Mouse (Mus musculus) intestine, postnatal 0 days (tissue): Measurements from ENCODE around the gene Ckap2. TPM values are rescaled to one million over a fixed set of nuclear protein-coding genes. Genes with fewer than 3 reads are reported as not detected.
A peak's percentile ranks its signal among the peaks of the same experiment; 100 is the strongest.

Experiments used
- ATAC-seq: fragments of 200-750 bp; cut with Nextera tagmentation; 2 replicates; pipeline ENCODE4 v1.8.0; 2017; ENCODE audit warnings: mild to moderate bottlenecking, moderate TSS enrichment, moderate library complexity
- H3K27ac ChIP-seq: fragments of 300-500 bp; sonication (generic); 2 replicates; pipeline ENCODE4 v1.5.1; 2014; ENCODE audit warnings: mild to moderate bottlenecking, low read depth, low read length, moderate library complexity
- H3K27me3 ChIP-seq: fragments of 300-500 bp; sonication (generic); replicated peaks from 2 replicates; pipeline ENCODE4 v1.6.1; 2014; ENCODE audit warnings: low read length, mixed read lengths; ENCODE audit not compliant: control insufficient read depth, insufficient read depth
- H3K36me3 ChIP-seq: fragments of 300-500 bp; sonication (generic); 2 replicates; pipeline ENCODE4 v1.6.1; 2014; ENCODE audit warnings: mild to moderate bottlenecking, moderate library complexity; ENCODE audit not compliant: control insufficient read depth, insufficient read depth
- H3K4me1 ChIP-seq: fragments of 300-500 bp; sonication (generic); replicated peaks from 2 replicates; pipeline ENCODE4 v1.6.1; 2014; ENCODE audit warnings: antibody characterized with exemption, low read length, mixed read lengths; ENCODE audit not compliant: control insufficient read depth, insufficient read depth
- H3K4me2 ChIP-seq: fragments of 300-500 bp; sonication (generic); replicated peaks from 2 replicates; pipeline ENCODE4 v1.6.1; 2014; ENCODE audit warnings: low read depth, mild to moderate bottlenecking, moderate library complexity
- H3K4me3 ChIP-seq: fragments of 300-500 bp; sonication (generic); 2 replicates; pipeline ENCODE4 v1.5.1; 2014; ENCODE audit warnings: low read depth, low read length
- H3K9ac ChIP-seq: fragments of 300-500 bp; sonication (generic); 2 replicates; pipeline ENCODE4 v1.6.1; 2014; ENCODE audit warnings: mild to moderate bottlenecking, low read depth, low read length
- H3K9me3 ChIP-seq: fragments of 300-500 bp; sonication (generic); 2 replicates; pipeline ENCODE4 v1.6.1; 2016; ENCODE audit warnings: mixed run types; ENCODE audit not compliant: control insufficient read depth
- CTCF ChIP-seq: sonication (generic); IDR thresholded peaks from 2 replicates; pipeline ENCODE4 v1.5.1; 2016; ENCODE audit warnings: low read depth, mild to moderate bottlenecking, control low read depth, antibody characterized with exemption, moderate library complexity
- WGBS: fragments of 180-500 bp; shearing (Covaris S2); extraction: QIAGEN DNeasy Blood & Tissue Kit; methylation state at CpG from one replicate; pipeline ENCODE4 v1.1.7; 2014; 5-methylcytosine and 5-hydroxymethylcytosine counted together
- polyA plus RNA-seq: library from polyadenylated mRNA; unstranded; fragments of >200 nt; fragmentation: Nextera tagmentation; extraction: Ambion mirVana; gene quantifications from 2 replicates; pipeline ENCODE4 v1.2.1, GENCODE M21; 2015

The Ckap2 gene
- polyA plus RNA-seq, result 12.0 and 12.9 TPM in 2 replicates

DNA sequence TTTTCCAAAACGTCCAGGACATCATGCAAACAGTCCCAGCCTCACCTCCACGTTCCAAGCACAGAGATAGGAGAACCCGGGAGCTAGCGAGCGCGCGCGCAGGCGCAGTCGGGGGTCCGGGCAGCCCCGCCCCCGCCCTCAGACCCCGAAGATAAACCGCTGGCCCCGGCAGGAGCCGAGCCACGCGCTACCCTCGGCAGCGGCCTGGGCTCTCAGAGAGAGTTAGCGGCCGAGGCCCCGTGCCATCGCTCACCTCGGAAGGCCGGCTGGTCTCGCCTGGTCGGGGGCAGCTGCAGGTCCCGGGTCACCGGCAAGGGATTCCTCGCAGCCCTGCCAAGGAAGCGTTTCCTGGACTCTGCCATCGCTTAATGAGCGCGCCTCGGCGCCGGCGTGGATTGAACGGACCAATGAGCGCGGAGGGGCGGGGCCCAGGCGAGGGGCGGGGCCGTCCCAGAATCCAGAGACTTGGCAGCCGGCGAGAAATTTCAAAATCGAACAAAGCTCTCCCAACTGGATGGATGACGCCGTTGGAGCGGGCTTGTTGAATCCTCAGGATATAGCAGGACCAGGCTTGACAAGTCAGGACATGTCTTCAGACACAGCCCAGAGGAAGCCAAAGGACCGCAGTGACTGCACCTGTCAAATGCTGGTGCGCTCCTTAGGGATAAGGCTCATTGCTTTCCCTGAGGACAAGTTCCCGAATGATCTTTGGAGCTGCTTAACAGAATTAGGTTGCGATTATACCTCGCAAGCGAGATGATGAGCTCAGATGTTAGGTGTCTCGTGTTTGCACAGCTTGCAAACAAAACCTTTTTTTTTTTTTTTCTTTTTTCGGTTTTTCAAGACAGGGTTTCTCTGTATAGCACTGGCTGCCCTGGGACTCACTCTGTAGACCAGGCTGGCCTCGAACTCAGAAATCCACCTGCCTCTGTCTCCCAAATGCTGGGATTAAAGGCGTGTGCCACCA is at the start of gene Ckap2:
Gene Ckap2, minus strand, starts transcription at position 389 of the 967 bp plus-strand sequence.
- H3K27ac ChIP-seq, result peak within 1 kb of the TSS; percentile 57; the same call in 1 of the 2 replicates
- no peak for TF ChIP-seq CTCF
- WGBS, result 2% methylated on average over 63 of the region's 63 CpGs

DNA sequence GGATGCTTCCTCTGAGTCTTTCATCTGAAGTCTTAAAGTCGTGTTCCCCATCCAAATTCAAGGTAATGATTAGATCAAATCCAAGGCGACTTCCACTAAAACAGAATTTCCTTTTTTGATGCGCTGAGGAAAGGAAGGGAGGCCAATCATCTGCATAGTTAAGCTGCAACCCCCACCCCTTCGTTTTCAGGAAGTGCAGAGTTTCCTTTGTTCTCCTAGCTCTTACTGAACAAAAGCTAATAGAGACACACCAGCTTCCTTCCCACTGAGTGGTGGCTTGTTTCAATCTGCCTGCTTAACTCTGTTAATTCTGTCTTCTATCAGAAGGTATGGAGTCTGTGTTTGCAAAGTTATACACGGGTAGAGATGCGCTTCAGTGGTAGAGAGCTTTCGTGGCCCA is 43.0 kb upstream of the Ckap2 start:
- ATAC-seq, result no peak
- Histone ChIP-seq H3K9ac (no peak overlapping the region), H3K27ac (no peak overlapping the region), H3K9me3 (no peaks in the 10 kb centered on the region), H3K4me1 (0 out of 2 replicates have a peak, but pooled peaks cover 4% of the 10 kb centered on the region), H3K36me3 (no peaks in the 10 kb centered on the region), H3K27me3 (no peaks in the 10 kb centered on the region), H3K4me2 (peak overlapping the region; percentile 95; the same call in 1 of the 2 replicates), H3K4me3 (no peak overlapping the region)
- WGBS, result 48% methylated on average over 7 of the region's 7 CpGs
- no peak for TF ChIP-seq CTCF

More for the DNA sequence above, at the start of gene Ckap2:
- Histone ChIP-seq H3K9me3 (no peaks in the 10 kb centered on the region), H3K4me3 (peak within 1 kb of the TSS; percentile 81), H3K9ac (peak within 1 kb of the TSS; percentile 56), H3K4me2 (peak within 1 kb of the TSS; percentile 92), H3K27me3 (no peaks in the 10 kb centered on the region), H3K36me3 (no peaks in the 10 kb centered on the region; the same call in 1 of the 2 replicates), H3K4me1 (no peaks in the 10 kb centered on the region)
- peak; percentile 98 for ATAC-seq

DNA sequence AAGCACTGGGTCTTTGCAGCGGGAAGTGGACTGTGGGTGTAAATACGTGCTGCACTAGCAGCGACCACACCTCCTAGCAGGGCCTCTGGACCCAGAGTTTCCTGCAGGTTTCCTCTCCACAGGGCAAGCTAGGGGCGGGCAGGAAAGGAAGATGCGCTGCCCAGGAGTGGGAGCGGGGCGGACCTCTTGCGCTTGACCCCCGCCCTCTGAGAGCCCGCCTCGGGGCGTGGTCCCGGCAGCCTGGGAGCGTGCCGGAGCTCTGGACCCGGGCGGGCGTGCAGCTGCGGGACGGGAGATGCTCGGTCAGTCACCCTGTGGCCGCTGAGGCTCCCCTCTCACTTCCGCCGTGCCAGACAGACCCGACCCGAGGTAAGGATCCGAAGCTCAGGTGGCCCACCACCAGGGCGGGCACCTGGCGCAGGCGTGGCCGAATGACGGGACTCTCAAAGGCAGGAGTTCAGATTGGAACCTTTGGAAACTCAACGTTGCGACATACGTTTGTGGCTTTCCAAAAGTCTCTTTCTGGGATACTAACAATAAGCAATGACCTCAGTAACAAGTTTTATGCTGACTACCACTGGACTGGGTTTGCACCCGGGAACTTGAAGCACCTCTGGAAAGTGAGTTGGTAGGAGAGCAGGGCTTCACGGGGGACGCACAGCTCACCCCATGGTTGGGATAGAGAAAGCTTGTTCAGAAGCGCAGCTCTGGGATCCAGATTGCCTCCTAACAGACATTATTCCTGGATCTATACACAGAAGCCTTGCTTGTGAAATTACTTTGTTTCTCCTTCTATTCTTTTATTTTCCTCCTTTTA is 41.6 kb upstream of the Ckap2 start, which contains the start of gene Thsd1:
Gene Thsd1, plus strand, starts transcription at position 253 of the 817 bp plus-strand sequence.
- H3K36me3 ChIP-seq, result no peaks in the 10 kb centered on the region; the same call in 1 of the 2 replicates
- H3K4me3 ChIP-seq, result peak within 1 kb of the TSS; percentile 49
- H3K27ac ChIP-seq, result no peak within 1 kb of the TSS; the same call in 1 of the 2 replicates
- peak within 1 kb of the TSS; percentile 31; the same call in 1 of the 2 replicates for H3K9ac ChIP-seq
- no peaks in the 10 kb centered on the region for H3K27me3 ChIP-seq
- H3K4me1 ChIP-seq, result 0 out of 2 replicates have a peak, but pooled peaks cover 4% of the 10 kb centered on the region
- H3K4me2 ChIP-seq, result peak within 1 kb of the TSS; percentile 95
- under 1% methylated on average over 39 of the region's 39 CpGs for WGBS
- no peaks in the 10 kb centered on the region for H3K9me3 ChIP-seq
- peak; percentile 85 for ATAC-seq
- TF ChIP-seq CTCF, result no peak

DNA sequence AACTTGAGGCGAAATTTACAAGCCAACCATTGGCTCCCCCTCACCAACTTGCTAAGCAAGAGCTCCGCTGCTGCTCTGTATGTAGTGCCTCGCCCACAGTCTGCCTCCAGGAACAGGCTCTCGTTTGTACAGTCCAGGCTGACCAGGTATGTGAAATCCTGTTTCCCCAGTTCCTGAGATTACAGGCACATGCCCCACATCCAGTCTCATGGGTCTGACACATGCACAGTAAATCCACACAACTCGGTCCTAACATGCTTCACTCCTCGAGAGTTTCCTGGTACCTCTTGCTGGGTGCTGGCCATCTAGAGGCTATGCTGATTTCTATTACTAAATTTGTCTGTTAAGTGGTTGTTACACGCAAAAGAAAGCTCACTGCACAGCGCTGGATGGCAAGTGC is 40.7 kb upstream of the Ckap2 start:
- peak overlapping the region; percentile 95; the same call in 1 of the 2 replicates for H3K4me2 ChIP-seq
- H3K4me3 ChIP-seq, result 0 out of 2 replicates have a peak overlapping the region, but pooled peaks have one; percentile 49
- H3K36me3 ChIP-seq, result no peaks in the 10 kb centered on the region; the same call in 1 of the 2 replicates
- H3K9me3 ChIP-seq, result no peaks in the 10 kb centered on the region
- ATAC-seq, result 0 out of 2 replicates have a peak, but pooled peaks have one; percentile 33
- no peak overlapping the region for H3K27ac ChIP-seq
- no peak overlapping the region for H3K9ac ChIP-seq
- WGBS, result 45% methylated on average over 8 of the region's 8 CpGs
- no peak for TF ChIP-seq CTCF
- no peaks in the 10 kb centered on the region for H3K27me3 ChIP-seq
- H3K4me1 ChIP-seq, result 0 out of 2 replicates have a peak, but pooled peaks cover 4% of the 10 kb centered on the region

DNA sequence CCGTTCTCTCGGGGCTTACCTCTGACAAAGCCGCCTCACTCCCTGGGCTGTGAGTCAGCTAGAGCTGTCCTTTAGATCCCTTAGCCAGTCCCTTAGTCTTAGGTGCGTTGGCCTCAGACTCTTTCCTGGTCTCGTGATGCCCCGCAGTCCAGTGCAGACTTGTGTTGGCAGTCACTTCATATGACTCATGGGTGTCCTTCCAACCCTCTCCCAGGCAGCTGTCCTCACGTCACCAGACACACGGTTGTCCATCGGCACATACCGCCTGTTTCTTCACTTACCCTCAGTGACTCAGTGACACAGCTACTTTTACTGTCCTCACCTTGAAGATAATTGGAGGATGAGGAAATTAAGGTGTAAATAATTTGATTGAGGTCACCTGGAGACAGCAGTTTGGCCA is 29.2 kb upstream of the Ckap2 start:
- WGBS, result 92% methylated on average over 10 of the region's 10 CpGs
- 0 out of 2 replicates have a peak, but pooled peaks have one; percentile 22 for ATAC-seq
- Histone ChIP-seq H3K27me3 (no peaks in the 10 kb centered on the region), H3K4me2 (no peak overlapping the region), H3K4me3 (no peak overlapping the region), H3K27ac (no peak overlapping the region), H3K36me3 (peaks cover 64% of the 10 kb centered on the region), H3K9ac (no peak overlapping the region), H3K9me3 (no peaks in the 10 kb centered on the region), H3K4me1 (no peaks in the 10 kb centered on the region)
- no peak for TF ChIP-seq CTCF
